Mouse (Mus musculus): Measurements from ENCODE around the gene Pld5.
"Not testable (repeated sequence)": the region's sequence is repeated elsewhere in the genome, so short reads cannot be mapped to it uniquely, and the experiment has no call there.

Pld5 gene

DNA sequence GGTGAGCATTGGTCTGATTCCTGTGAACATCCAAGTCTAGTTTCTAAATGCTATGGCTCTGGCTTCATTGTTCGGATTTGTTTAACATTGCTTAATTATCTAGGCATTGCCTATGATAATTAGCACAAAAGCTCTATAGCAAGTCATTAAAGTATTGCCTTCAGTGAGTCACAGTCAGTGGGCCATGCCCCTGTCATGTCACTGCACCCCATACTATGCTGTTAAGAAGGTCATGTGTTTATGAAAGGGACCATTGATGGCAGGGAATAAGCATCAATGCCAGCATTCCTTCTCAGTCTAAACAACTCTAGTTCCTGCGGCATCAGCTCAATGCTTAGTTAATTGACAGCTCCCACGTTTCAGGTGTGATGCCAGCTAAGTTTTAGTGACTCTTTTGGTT, 239.1 kb downstream of the Pld5 start:
- CTCF ChIA-PET, result no interaction called here

DNA sequence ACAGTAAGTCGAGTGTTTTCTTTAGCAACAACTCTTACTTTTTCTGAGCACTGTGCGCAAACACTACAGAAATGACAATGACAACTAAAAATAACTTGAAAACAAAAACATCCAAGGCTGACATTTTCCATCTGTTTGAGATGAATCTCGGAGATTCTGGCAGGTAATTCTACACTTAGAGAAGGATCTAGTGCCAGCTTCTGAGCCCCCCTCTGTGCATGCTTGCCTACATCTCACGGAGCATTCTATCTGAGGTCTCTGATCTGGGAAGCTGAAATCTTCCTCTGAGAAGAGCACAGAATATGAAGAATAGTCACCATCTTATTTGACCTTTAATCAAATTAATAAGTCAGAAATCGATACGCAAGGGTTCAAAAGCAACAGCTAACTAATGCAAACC, 240.4 kb downstream of the Pld5 start:
- CTCF ChIA-PET, result no interaction called here

DNA sequence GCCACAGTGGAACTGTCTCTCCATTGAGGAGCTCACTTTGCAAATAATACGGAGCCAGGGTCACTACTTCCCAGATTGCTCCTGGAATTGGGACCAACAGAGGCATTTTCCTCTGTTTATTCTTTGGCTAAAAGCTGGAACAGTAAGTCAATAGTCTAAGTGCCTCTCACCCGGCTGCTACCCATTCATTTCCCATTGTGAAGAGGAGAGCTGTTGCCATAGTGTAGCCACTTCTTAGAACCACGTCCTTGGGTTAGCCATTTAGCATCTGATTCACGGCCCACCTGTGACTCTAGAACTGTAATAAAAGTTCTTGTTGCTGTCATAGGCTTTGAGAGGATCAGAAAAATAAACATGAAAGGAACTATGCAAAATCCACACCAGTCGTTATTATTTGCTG, 241.4 kb downstream of the Pld5 start:
- CTCF ChIA-PET, result no interaction called here

DNA sequence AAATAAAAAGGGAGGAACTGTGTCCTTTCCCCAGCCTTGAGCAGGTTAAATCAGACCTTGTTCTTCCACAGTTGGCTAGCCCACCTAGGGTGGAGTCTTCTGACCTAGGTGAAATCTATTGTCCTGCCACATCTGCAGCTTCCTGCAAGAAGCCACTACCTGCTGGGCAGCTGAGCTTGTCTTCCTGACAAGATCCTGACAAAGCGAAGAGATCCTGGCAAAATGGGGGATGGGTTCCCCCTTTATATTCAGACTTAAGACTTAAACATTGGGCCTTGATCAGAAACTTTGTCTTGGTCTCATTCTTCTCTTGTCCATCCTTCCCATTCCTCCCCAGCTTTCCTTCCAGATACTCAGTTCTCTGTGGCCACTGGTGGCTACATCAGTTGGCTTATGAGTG, 246.0 kb downstream of the Pld5 start:
- CTCF ChIA-PET, result no interaction called here

DNA sequence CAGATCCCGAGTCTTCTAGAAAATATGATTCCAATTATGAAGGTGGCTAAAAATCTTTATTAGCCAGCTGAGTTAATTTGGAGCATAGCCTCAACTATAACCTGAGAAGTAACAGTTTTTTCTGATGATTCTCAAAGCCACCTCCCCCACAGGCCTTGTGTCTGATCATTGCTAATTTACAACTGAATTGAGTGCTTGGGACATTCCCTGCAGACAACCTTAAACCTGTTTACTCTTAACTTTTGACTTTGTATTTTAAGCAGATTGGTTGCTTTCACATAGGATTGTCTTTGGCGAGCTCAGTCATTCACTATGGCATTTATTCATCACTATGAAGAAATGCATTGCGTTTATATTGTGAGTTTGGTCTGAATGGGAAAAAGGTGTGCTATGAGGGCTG, 246.7 kb downstream of the Pld5 start:
- CTCF ChIA-PET, result no interaction called here

DNA sequence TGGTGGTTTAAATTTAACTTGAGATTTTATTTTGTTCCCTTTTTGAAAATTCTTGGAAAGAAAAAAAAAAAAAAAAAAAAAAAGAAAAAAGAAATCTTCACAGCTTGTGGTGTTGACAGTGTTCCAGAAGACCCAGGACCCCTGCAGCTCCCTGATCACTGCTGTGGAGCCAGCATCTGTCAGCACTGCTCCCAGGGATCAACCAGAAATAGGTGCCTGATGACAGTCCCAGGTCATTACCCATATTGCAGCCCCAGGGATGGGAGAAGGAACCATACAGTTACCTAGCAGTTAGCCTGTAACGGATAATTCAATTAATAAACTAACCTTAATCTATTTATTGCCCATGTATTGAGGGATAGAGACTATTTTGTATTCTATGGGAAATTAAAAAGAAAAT, 250.6 kb downstream of the Pld5 start:
- CTCF ChIA-PET, result interaction anchor here (0.6 kb wide), 1 partner anchor 13 kb away, joined by 4 read pairs; no protein-coding TSS in a partner anchor

DNA sequence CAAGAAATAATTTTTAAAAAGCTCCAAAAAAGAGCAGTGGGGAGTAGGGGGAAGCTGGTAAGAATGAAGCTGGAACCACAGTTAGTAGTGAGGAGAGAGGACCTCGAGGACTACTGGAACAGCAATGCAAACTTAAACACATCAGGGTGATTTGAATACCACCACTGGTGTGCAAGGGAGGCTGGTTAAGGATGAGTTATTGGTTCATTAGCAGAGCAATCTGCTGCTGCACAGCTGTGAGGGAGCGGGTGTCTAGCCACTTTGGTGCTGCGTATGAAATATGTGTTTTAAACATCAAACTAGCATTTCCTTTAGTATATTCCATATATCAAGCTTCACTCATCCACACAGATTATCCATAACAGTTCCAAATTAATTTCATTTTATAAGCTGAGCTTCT, 256.6 kb downstream of the Pld5 start:
- CTCF ChIA-PET, result no interaction called here

DNA sequence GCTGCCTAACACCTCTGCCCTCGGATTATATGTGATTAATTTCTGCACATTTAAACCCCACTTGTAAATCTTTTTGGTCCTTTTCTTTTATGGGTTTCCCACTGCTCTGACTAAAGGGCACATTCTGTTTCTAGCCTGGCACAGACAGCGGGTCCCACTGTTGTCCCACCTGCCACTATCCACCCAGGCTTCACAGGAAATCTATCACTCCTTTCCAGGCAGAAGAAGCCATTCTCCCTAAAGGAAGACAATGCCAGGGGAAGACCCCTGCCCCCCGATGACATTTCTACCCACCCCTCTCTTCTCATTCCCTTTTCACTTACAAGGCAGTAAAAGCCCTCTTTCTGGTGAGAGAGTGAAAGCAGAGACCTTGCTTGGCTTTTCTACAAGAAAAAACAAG, 259.0 kb downstream of the Pld5 start:
- CTCF ChIA-PET, result no interaction called here

DNA sequence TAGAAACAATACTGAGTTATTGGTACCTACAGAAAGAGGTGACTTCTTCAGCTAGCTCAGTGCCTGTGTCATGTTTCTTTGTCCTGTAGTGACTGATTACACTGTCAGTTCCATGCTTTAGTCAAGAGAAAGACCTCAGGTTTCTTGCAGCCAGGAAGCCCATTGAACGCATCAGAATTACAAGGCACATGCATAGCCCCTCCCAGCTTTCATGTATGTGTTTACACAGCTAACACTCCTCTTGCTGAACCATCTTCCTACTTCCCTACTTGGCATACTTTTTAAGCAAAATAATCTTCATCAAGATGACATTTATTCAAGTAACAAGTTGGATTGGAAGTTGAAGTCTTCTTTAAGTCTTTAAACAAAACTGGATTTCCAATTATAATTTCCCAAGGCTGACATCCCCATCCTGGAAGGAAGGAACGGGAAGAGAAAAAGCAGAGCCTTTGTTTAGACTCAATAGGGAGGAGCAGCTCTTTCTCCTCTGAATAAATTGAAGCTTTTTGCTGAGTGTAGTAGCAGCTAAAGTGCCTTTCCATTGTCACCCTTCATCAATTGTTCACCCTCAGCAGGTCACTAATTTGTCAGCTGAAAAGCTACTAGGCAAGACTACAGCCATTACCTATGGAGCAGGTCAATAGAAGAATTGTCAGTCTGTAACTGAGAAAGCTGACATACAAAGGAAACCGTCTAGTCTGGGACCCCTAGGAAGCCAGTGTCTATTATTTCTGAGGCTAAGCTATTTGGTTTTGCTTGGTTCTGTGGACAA, 261.4 kb downstream of the Pld5 start:
- CTCF ChIA-PET, result no interaction called here

DNA sequence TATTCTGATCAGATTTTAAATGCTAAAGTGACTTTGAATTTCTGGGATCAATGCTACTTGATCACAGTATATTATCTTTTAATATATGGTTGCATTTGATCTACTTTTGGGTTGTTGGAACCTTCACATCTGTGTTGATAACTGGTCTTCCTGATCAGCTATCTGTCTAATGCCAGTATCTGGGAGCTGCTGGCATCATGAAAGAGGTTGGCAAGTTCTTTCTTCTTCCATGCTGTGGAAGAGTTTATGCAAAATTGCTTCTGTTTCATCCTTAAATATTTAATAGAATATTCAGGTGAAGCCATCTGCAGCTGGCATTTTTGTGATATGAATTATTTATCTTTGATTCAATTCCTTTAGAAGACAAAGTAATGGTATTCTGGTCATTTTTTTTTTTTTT, 263.6 kb downstream of the Pld5 start:
- CTCF ChIA-PET, result interaction anchor here (0.6 kb wide), 1 partner anchor 13 kb away, joined by 4 read pairs; no protein-coding TSS in a partner anchor

DNA sequence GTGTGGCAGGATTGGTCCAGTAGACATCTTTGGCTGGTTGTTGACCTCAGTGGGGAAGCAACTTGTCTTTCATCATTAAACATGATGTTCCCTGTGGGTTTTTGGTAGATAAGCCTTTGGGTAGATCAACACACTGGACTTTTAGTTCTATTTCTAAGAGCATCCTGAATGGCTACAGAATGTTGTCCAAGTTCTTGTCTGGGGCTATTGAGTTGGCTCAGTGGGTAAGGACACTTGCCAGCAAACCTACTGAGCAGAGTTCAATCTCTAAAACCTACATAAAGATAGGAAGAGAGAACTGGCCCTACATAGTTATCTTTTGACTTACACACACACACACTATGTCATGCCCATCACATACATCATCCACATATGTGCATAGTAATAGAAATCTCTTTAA, 264.0 kb downstream of the Pld5 start:
- CTCF ChIA-PET, result no interaction called here

DNA sequence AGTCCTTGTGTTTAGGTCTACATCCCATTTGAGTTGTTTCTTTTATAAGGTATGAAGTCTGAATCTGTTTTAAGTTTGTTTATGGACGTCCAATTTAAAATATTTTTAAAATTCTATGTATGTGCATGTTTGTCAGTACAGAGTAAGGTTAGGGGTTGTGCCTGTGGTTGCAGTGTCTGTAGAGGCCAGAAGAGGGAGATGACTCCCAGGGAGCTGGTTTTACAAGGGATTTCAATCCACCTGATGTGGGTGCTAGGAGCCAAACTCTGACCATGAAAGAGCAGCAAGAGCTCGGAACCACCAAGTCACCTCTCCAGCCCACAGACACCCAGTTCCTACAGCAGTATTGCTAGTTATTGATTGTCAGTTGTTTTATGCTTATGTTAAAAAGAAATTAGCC, 266.7 kb downstream of the Pld5 start:
- CTCF ChIA-PET, result no interaction called here

DNA sequence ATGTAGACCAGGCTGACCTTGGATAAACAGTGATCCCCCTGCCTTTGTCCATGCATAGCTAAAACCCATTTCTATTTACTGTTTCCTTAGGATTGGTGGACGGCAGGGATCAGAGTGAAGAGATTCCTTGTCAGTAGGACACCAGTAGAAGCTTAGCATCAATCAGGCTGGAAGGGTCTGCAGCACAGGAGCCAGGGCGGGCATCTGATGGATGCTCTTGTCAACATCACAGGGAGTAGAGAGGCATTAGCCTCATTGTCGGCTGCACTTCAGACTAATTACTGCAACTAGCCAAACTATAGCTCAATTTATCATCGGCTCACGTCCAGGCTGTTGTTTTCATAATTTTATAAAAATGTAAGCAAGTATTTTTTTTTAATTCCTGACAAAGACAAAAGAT, 274.5 kb downstream of the Pld5 start:
- CTCF ChIA-PET, result no interaction called here

DNA sequence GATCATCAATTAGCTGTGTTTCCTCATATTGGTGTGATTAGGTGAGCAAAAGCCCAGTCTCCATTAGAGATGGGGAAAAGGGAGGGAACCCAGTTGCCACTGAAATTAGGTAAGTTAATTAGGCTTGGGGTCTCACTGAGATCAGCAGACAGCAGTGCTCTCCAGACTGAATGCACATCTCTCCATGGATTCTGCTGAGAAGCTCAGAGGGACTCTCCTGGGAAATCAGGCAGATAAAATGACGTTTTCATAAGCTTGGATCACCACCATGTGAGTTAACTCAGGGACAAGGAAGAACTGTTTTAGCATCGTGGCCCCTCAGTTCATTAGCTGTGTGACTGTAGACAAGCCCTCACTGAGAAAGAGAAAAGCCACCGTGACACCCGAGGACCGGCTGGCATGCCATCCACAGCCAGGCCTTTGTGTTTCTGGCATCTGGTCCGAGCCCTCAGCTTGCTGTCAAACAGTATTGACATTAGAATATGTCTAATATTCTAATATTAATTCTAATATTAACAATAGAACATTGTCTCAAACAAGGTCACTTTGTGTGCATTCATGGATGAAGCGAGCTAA, 277.9 kb downstream of the Pld5 start:
- CTCF ChIA-PET, result no interaction called here

DNA sequence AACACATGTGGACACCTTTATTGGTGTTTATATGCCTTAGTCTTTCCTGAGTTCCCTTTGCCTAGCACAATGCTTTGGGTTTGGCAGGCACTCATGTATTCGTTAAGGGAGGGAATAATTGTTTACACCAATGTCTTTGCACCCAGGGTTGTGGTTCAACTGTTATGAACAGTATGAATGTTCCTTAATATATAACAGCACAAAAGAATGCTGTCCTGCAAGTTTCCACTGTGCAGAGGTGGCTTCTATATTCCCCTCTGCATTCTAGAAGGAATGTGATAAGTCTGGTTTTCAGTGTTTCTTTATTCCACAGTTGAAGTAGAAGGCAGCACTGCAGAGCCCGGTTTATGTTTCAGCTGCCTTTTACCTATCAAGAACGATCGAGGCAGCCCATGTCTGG, 286.2 kb downstream of the Pld5 start:
- CTCF ChIA-PET, result no interaction called here

DNA sequence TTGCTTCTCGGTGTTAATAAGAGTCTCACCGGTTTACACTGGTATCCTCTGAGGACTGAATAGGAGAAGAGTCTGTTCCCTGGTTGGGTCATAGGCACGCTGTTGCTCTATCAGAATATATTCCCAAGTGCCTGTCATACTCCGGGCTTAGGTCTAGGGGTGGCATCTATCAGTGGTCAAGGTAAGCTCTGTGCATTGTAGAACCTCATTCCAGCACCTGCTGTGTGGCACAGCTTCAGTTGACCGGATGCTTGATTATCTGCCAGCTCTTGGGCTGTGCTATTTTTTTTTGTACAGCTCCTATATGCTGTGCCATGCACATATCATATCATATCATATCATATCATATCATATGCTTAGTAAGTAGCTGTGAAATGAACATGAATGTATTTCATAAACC, 286.7 kb downstream of the Pld5 start:
- CTCF ChIA-PET, result no interaction called here

DNA sequence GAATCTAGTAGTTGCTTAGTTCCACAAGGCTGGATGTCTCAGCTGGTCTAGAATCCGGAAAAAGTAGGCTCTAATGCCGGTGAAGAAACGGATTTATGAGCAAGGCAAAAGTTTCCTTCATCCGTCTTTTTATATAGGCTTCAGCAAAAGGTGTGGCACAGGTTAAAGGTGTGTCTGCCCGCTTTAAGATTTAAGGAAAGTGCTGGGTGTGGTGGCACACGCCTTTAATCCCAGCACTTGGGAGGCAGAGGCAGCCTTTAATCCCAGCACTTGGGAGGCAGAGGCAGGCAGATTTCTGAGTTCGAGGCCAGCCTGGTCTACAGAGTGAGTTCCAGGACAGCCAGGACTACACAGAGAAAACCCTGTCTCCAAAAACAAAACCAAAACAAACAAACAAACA, 296.1 kb downstream of the Pld5 start, which contains the start of gene Rbm8a2:
TSS of gene Rbm8a2 (minus strand) at position 101 of the 400 bp plus-strand sequence.
- CTCF ChIA-PET, result not testable (repeated sequence)

DNA sequence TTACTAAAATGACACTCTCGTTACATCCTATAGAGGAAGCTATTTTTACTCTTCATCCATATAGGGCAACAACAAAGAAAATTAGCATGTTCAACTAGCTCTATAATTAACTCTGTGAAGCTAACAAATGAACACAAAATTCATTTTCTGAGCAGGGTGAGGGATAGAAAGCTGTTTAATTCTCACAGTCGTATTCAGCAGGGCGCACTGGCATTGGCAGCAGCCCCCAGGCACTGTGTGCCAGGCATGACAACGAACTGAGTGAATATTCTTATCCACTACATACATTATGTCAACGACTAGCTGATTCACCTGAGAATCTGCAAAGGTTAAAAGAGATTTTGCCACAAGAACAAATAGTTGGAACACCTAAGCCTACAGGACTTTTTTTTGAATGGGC, 304.4 kb downstream of the Pld5 start:
- CTCF ChIA-PET, result no interaction called here

DNA sequence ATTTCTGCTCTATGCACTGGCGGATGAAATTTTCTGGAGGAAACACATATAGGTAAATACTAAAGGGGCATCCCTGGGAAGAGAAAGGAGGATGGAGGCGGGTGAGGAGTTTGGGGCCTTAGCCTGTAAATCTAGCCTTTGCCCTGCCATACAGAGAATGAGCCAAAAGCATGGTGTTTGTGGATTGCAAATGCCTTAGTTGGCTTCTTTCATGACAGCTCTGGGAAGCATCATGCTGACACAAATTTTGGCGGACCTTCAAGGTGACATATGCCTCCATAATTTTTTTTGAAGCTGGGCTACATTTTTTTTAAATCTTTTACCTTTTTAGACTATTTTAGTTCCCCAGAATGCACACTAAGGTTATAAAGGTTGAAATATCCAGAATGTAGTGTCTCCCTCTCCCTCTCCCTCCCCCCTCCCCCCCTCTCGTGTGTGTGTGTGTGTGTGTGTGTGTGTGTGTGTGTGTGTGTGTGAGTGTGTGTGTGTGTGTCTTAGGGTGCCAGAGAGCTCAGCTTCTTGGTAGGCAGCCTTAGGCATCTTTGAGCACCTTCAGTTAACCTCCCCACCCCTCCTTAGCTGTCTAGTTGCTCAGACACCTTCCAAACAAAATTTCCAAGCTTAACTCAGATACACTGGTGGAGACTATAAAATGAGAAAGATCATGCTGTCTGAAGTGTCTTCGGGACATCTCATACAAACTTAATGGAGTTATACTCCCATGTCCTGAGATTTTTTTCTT, 307.9 kb downstream of the Pld5 start:
- CTCF ChIA-PET, result interaction anchor here (0.6 kb wide), 1 partner anchor 601 kb away, joined by 18 read pairs; no protein-coding TSS in a partner anchor

DNA sequence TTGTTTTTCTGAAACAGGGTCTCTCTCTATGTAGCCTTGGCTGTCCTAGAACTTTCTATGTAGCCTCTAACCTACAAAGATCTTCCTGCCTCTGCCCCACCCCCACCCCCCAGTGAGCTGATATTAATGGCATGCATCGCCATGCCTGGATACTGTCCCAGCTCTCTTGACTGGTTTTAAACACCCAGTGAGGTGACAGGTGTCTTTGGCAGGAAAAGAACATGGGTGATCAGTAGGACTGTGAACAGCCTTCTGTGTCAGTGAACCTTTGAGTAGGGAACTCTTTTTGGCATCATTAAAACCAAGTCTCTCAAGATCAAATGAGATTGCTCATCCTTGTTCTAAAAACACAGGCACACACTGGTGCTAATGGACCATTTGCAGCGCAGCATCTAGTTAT, 313.3 kb downstream of the Pld5 start:
- CTCF ChIA-PET, result no interaction called here

DNA sequence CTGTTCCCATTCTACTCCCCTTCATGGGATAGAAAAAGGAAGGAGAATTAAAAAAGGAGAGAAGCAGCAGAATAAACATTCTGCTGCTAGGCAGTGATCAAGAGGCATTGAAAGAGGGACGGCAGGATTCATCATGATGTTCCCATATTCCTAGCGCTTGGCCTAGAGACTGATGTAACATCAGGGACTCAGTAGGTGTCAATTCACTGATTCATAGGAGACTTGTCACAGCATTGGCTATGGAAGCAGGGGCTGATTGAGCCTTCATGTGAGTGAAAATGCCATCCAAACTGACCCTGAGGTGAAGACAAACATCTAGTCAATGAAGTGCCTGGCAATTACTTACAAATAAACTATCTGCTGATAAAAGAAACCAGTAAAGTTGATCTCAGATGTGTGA, 324.3 kb downstream of the Pld5 start:
- CTCF ChIA-PET, result no interaction called here

DNA sequence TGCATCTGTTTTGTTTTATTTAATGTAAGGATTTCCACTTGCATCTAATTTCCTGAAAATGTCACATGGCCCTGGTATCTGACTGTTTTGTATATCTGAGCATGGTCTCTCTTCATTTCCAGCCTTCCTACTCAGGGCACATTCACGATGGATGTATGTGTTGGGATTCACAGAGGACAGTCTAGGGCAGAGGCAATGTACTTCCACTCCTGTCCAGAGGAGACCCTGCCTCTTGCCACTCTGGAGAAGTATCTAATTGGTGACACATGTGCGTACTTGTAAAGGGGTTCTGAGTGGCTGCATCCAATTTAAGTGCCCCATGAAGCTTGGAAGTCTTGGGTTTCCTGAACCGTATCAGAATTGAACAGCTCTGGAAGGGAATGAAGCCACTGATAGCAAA, 324.7 kb downstream of the Pld5 start:
- CTCF ChIA-PET, result no interaction called here

DNA sequence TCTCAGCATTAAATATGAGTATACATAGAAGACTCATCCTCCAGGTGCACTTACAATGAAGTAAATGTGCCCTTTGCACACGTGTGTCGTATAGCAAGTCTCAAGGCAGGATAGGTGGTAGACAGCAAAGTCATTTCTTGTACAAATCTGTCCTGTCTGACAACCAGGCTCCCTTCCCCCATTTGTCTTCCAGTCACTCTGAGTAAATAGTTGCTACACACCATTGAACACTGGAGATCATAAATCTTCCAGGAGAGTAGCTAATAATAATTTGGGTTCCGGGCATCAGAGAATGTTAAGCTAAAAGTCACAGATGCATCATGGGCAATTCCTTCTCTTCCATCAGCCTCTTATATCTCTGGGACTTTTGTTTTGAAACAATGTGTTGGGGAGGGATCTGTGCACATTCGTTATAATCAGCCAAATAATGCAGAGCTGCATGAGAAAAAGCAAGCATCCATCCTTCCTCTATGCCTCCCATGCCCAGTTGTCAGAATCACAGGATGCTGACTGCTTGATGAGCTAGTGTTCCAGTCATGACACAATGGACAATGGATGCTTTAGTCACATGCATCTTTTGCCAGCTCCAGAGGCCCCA, 328.3 kb downstream of the Pld5 start:
- CTCF ChIA-PET, result no interaction called here

Data from spleen, embryonic (tissue).